Mouse (Mus musculus) lung, postnatal 36 days (tissue): ENCODE measurements around the gene Gm20388.
A peak's percentile ranks its signal among the peaks of the same experiment; 100 is the strongest.

ENCODE experiments used
- DNase-seq: peaks from one replicate; pipeline ENCODE4 v3.0.0; 2022; ENCODE audit warnings: mixed read lengths

Gm20388 gene

DNA sequence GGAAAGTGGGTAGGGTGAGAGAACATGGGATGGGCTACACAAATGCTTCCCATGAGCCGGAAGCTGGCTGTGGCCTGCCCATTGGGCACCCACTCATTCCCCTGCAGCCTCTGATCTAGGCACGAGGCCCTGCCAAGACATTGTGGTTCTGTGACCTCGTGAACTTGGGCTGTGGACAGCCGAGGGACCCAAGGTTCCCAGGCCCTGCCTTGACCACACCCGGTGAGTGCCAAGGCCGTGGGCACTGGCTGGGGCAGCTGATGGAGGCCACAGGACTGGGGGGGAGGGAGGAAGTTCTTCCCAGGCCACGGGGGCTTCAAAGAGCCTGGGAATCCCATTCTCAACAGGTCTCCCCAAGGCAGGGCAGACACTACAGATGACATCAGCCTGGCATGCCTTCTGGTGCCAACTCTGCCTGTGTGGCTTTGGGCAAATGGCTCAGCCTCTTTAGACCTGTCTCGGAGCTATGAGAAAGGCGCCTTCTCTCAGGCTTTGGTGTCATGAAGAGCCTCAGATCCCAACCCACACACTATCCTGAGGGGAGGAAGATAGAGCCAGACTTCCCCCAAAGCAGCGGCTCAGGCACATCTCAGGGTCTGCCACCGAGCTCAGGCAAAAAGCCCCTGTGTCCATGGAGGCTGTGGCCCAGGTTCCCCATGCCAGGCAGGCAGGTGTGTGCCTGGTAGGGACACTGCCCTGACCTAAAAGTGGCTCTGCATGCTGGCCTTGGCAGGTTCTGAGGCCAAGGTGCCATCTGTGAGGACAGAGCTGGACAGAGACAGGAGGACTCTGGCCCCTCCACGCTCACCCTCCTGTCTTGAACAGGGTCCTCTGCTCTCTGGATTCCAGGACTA lies 2941.3 kb downstream of the Gm20388 start:
- no peak for DNase-seq

DNA sequence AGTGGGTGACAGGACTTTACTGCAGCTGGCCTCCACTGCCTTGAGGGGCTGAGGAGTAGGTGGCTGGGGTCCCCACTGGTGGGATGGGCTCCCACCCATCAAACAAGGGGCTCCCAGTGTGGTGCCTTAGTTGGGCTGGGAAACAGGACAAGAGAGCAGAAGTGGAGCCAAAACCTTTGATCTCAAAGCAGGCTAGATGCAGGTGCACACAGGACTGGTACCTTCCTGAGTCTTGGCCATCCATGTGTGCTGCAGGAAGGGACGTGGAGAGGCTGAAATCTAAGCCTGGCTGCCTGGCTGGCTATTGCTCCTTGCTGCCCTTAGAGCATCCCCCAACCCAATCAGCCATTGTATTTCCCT lies 2941.9 kb downstream of the Gm20388 start:
- DNase-seq: no peak

DNA sequence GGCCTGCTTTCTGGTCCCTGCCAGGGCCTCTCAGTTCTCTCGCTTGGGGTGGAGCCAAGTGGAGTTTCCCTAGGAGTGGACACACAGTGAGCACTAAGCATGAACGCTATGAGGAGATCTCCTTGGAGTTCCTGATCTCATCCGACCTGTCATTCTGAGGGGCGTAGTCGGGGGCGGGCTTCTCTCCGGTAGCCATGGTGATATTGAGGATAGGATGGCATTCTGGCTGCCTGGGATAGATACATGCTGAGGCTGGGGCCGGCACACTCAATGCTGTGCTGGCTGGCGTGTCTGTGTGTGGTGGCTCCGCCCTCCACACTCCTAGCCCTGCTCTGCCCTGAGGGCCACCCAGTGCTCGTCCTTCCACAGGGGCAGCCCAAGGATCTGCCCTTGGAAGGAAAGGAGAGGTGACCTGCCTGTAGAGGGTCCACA lies 2942.7 kb downstream of the Gm20388 start:
- DNase-seq: no peak

DNA sequence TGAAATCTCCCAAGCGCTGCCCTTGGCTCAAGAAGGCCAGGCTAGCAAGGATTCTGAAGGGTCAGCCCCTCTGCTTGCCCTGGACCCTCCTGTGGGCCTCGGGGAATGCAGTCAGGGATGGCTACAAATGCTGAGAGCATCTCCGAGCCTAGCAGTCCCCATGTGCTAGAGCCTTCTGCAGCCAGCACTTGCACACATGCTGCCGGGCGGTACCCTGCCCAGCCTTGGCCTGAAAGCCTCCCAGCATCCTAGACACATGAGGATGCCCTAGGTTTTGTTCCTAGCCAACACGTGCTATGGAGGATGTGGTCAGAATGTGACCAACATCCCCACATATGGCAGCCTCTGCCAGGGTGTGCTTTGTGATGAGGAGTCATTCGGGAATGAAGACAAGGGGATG lies 2943.7 kb downstream of the Gm20388 start:
- DNase-seq: no peak

DNA sequence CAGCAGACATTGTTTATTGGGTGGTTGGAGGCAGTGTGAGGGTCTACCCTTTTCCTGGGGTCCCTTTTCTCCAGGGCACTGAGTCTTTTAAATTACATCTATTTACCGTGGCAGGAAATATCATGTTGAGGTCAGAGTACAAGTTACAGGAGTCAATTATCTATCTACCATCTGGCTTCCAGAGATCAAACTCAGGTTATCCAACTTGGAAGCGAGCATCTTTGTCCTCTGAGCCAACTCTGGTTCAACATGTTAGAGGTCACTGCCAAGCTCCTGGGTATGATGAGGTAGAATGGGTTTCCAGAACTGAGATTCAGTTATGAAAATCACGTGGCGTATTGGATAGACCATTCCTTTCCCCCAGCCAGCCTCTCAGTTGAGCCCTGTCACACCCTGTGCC lies 2944.5 kb downstream of the Gm20388 start:
- DNase-seq: no peak

DNA sequence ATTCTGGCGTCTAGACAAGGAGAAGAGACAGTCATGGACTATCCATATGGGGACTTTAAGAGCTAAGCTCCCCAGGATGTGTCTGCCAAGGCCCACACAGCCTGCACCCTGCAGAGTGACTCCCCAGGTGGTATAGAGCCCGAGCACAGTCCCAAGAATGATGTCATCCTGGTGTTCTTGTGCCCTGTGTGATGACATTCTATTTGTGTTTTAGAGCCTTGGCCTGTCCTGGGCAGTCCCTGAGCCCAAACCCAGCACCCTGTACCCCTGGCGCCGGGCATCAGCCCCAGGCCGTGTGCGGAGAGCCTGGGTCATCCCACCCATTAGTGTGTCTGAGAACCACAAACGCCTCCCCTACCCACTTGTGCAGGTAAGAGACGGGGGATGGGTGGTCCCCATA lies 2945.6 kb downstream of the Gm20388 start:
- no peak for DNase-seq

DNA sequence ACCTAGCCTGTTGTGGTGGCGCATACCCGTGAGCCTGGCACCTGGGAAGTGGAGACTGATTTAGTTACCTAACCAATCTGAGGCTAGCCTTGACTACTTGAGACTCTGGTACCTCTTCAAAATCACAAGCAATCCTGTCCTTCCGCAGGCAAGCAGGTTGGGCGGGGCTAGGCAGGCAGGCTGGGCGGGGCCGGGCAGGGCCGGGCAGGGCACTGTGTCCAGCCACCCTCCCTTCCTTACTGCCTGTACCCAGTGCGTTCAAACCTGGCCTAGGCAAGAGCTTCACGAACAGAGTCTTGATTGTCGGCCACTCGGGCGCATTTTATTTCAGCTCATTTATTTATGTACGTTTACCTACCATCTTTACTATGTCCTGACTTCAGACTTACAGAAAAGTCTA lies 2949.2 kb downstream of the Gm20388 start:
- peak; percentile 19 for DNase-seq

DNA sequence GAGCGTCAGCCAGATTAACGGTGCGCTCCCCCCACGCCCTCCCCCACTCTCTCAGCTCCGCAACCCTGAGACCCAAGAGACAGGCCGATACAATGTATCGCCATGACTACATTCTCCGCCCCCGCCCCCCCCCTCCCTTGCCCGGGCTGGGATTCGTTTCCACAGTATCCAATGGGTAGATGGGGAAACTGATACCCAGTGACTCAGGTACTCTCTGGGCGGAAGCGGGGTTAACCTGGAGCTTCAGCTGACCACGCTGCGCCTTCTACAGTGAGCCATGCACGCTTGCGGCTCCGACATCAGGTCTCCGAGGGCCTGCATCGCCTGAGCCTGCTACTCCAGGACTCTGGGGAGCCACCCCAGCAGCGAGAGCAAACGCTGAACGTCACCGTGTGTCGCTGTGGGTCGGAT lies 2954.1 kb downstream of the Gm20388 start:
- DNase-seq: no peak

DNA sequence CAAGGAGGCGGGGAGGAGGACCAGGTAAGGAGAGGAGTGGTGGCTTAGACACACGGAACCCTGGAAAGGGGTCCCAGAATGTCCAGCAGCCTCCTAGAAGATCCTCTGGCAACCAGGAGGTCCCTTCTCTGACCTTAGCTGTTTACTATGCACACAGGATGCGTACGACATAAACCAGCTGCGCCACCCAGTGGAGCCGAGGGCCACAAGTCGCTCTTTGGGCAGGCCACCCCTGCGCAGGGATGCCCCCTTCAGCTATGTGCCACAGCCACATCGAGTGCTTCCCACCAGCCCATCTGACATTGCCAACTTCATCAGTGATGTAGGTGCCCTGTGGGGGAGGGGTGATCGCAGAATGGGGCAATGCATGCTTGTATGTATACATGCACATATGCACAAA lies 2954.8 kb downstream of the Gm20388 start:
- DNase-seq: peak; percentile 17

DNA sequence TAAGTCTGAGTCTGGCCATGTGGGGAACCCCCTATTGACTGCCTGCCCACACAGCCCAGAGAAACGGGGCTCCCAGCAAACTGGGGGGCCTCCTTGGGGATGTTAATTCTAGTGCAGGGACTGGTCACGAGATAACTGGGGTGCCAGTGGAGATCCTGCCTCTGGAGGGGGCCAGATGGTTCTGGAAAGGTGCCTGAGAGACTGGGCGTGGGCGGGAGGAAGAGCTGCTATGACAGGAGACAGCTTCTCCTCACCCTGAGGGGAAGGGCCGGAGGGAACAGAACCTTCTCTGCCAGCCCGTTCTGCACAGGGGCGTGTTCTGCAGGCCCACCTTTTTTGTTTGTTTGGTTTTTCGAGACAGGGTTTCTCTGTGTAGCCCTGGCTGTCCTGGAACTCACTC lies 2955.6 kb downstream of the Gm20388 start:
- DNase-seq: no peak

DNA sequence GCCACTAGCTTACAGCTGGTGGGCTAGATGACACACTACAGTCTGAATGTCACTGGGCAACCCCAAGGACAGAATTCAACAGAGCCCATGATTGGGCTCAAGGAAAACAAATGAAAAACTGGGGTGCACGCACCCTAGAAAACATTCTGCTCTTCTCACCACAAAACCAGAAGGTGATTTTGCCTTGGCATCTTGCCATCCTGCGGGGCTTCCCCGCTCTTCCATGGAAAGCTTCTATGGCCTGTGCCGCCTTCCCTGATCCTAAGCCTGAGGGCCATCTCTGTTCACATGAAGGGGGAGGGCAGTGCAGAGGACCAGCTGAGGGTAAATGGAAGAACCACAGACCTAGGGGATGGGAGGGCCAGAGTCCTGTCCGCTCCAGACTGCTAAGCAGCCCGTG lies 2957.3 kb downstream of the Gm20388 start:
- no peak for DNase-seq

DNA sequence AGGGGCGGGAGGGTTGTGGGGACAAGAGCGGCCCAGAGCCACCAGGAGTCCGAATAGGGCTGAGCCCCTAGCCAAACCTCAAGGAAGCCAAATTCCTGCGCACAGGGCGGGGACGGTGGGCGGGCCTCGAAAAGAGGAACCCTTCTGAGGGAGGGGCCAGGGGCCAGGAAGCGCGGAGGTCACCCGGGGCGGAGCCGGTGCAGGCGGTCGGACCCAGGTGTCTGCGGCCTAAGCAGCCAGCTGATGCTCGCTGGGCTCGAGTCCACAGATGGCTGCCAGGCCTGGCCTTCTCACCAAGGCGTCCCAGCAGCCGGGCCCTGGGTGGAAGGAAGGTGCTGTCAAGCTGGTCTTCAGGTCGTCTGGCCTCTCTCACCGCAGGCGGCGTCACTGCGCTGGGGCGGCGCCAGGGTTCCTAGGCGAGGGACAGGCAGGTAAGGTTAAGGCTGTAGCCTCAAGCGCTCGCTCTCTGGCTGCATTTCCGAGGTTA lies 2959.8 kb downstream of the Gm20388 start:
- DNase-seq: peak; percentile 87

DNA sequence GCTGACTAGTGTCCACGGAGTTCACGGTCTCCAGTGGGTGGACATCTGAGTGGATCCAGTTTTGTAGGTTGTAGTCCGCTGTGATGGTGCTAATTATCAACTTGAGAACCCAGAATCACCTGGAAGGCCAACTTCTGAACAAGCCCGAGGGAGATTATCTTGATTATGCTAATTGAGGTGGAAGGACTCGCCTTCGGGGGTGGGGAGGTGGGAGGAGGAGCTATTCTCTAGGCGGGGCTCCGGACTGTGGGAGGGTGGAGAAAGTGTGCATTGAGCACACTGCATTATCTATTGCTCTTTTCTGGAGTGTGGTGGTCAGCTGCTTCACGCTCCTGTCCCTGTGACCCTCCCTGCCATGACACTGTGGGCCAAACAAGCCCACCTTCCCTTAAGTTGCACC lies 2961.0 kb downstream of the Gm20388 start:
- no peak for DNase-seq

DNA sequence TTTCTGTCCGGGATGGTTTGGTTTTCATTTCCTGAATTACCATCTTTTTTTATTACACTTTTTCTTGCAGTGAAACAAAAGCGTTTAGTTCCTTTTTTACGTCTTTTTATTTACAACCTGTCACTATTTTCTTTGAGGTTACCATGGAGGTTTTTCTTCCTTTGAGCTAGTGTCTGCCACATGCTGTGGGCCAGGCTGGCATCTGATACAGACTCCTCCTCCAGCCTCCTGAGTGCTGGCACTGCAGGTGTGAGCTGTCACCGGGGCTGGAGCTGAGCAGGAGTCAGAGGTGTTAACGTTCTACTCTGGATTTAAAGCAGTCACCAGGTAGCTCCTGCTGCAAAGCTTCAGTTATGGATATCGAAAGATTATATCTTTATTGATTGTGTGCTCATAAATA lies 2962.5 kb downstream of the Gm20388 start:
- no peak for DNase-seq

DNA sequence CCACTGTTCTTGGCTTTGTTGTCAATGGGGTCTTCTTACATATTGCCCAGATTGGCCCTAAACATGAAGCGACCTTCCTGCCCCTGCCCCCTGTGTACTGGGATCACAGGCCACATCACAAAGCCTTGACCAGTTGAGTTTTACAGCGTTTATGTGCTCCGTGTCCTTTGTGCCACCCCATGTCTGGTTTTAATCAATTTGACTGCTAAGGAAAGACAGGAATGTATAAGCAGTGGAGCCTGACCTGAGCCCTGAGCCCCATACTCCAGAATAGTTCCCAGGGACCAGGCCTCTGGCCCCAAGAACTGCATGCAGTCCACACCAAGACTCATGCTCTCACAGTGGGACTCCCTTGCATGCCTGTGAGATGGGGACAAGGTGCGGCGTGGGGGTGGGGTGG lies 2964.5 kb downstream of the Gm20388 start:
- DNase-seq: no peak

DNA sequence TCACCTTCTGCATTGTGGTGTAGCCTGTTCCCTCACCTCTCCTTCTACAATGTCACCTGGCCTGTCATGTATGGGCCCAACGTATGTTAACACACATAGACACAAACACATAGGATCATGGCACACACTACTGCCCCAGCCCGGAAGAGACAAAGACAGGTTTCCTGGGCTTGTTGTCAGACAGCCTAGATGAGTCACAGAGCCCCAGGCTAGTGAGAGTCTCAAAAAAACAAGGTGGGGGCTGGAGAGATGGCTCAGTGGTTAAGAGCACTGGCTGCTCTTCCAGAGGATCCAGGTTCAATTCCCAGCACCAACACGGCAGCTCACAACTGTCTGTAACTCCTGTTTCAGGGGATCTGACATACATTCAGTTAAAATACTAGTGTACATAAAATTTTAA lies 2967.6 kb downstream of the Gm20388 start:
- no peak for DNase-seq

DNA sequence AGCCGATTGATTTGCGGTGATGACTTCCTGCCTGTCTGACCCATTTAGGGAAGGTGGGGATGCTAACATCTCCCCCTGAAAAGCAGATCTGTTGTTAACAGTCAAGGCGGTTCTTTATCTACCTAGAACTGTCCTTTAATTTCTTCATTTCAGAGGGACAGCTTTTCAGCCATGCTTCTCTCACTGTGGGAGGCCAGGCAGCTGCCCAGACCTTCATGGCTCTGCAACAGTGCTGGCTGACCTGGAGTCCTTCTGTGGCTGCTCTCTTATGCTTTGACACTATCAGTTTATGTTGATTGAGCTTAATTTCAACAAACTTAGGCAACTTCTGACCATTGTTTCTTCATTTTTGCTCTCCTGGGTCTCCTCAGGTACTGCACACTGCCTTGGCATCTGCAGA lies 2969.7 kb downstream of the Gm20388 start:
- DNase-seq: no peak

DNA sequence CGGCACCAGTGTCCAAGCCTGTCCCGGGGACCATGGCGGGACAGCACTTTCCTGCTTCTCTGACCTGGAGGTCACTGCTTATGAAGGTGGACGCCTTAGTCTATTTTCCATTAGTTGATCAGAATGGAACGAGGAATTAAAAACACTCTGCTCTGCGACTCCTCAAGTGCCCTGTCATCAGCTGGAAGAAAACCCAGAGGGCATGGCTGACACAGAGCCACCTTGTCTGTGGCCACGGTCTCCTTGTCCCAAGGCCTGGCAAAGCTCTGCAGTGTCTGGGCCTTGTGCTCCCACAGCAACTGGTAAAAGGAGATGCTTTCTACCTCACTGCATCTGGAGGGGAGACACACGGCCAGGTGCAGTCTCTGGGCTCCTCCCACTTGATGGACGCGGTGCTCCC lies 2973.0 kb downstream of the Gm20388 start:
- DNase-seq: no peak

DNA sequence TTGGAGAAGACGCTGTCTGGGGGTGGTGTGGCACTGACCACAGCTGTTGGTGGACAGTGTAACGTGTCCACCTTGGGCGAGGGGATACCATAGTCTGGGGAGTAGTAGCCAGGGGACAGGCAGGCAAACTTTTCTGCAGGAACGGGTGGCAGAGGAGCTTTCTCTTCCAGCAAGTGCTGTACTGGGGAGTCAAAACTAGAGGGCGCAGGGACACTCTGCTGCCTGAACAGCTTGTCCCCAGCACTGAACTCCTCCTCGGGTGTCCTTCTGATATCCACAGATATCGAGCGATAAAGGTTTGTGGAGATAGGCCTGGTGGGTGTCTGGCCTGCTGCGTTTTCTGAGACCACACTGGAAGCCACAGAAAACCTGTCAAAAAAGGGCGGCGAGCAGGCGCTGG lies 2980.8 kb downstream of the Gm20388 start:
- DNase-seq: no peak

DNA sequence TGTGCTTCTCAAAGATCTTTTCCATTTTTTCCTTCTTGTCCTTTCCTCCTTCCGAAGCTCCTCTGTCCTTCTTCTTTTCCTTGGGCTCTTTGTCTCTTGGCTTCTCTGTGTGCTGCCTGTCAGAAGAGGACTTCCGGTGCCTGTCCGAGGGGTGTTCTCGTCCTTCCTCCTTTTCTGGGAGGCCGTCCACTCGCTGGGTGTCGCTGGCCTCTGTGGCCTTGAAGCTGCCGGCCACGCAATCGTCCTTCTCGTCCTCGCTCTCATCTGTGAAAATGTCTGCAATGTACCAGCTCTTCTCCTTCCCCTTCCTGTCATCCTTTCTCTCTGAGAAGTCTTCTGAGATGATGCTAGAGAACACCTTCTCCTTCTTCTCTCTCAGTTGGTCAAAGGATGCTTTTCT lies 2982.8 kb downstream of the Gm20388 start:
- no peak for DNase-seq

DNA sequence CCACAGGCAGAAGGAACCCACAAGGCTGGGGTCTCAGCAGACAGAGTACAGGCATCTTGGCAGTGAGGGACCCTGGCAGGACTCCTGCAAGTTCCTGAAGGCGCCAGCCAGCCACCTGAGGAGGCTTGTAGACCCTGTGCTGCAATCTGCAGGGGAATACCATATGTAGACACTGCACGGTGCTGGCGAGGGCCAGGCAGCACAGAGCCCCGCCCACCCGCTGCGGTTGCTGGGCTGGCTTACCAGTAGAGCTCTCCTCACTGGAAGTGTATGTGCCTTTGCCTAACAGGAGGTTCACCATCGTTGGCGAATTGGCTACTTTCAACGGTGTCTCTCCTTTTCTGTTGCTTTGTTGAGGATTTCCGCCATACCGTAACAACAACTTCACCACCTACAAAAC lies 2985.7 kb downstream of the Gm20388 start:
- DNase-seq: no peak

DNA sequence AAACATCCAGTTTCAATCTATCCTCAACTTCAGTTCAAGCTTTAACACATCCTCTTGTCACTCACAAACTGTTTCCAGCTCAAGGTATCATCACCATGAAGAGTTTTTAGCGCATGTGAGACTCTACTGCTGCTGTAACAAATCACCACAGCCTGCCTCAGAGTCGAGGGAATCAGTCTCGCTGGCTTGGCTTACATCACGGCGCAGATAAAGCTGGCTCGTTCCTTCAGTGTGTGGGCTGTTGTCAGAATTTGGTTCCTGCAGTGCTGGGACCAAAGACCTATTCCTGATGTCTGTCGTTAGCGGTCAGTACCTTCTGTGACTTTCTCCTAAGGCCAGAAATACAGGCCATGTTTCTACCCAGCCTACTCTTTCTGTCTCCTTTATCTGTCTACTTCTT lies 2986.6 kb downstream of the Gm20388 start:
- no peak for DNase-seq

DNA sequence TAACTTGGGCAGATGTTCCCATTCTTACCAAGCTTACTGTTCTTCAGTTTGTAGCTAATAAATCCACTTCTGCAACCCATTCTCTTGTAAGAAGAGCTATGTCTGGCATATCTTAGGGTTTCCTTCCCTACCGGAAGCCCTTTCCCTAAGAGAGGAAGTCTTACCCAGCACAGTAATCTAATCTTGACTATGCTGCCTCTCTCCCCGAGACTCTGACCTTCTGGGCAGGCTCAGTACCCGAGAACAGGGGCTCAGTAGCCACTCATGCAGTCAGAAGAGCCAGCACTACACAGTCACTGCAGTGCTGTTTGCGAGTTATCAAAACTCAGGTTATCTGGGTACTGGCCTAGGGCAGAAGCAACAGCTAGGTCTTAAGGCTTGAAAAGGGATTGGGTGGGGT lies 2987.4 kb downstream of the Gm20388 start:
- no peak for DNase-seq

DNA sequence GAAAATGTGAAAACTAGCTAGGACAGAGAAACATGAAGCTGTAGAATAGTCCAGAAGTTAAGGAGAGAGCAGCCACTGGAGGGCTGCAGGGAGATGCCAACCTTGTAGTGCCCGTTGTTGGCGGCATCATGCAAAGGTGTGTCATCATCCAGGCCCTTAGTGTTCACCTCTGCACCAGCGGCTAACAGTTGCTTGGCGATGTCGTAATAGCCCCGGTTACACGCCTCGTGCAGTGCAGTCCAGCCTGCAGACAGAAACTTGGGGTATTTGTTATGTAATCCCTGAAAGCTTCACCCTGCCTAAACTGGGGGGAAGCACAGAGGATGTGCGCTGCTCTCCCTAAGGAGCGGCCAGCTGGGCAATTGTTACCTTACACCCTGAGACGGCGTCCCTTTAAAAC lies 2987.8 kb downstream of the Gm20388 start:
- DNase-seq: peak; percentile 34

DNA sequence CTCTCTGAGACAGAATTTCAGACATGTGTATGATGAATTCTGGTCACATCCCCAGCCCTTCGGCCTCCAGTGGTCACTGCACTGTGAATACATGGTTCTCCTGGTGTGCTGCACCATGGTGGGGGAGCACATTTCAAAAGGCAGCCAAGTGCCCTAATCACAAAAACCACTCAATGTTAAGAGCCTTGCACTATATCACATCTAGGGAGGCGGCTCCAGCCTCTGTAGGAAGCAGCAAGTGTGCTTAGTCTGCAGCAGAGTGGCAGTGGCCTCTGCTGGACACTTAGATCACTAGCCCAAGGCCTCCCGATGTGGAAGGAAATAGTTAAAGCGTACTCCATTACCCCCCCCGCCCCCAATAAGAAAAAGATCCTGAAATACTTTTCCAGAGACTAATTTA lies 2988.4 kb downstream of the Gm20388 start:
- no peak for DNase-seq
